Mouse (Mus musculus) heart, postnatal 0 days (tissue): ENCODE measurements around the gene Sspo.

Experiments
- CTCF ChIP-seq: IDR thresholded peaks from 2 replicates; pipeline ENCODE4 v1.5.1; 2016; ENCODE audit warnings: antibody characterized with exemption, control low read depth, low read depth
- EP300 ChIP-seq: IDR thresholded peaks from 2 replicates; pipeline ENCODE4 v1.6.1; 2016; ENCODE audit warnings: antibody characterized with exemption, low read depth

DNA sequence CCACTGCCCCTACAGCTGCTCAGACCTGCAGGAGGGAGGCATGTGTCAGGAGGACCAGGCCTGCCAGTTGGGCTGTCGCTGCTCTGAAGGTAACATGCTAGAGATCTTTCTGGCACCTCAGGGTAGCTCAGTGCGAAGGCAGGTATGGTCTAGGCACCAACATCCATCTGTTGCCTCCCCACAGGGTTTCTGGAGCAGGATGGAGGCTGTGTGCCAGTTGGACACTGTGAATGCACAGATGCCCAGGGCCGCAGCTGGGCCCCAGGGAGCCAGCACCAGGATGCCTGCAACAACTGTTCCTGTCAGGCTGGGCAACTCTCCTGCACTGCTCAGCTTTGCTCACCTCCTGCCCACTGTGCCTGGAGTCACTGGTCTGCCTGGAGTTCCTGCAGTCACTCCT is 41.7 kb downstream of the Sspo start:
- TF ChIP-seq CTCF (no peak), EP300 (no peak)
